Mouse (Mus musculus) kidney, adult 2 months (tissue): ENCODE measurements at regions not wholly inside any gene's neighbourhood (a gene's known extent, or its start where the extent isn't known, plus 50 kb on each side); places are given as distances from the start of the nearest gene placed in this dataset.

Experiments used
- DNase-seq: peaks from one replicate; pipeline ENCODE4 v3.0.0; 2021
- H3K27ac ChIP-seq: fragments of 200-500 bp; 2 replicates; pipeline ENCODE4 v1.5.1; 2012; ENCODE audit warnings: low read depth, low read length, control low read depth, inconsistent platforms; ENCODE audit not compliant: insufficient read depth
- H3K27me3 ChIP-seq: fragments of 200-500 bp; replicated peaks from 2 replicates; pipeline ENCODE4 v1.6.1; 2012; ENCODE audit warnings: mild to moderate bottlenecking, moderate library complexity, low read length, inconsistent platforms; ENCODE audit not compliant: control insufficient read depth, insufficient read depth
- H3K36me3 ChIP-seq: fragments of 200-500 bp; 2 replicates; pipeline ENCODE4 v1.6.1; 2012; ENCODE audit warnings: mild to moderate bottlenecking, moderate library complexity, low read length, inconsistent platforms; ENCODE audit not compliant: control insufficient read depth, insufficient read depth
- H3K4me1 ChIP-seq: fragments of 200-500 bp; 2 replicates; pipeline ENCODE4 v1.6.1; 2011; ENCODE audit warnings: low read length; ENCODE audit not compliant: control insufficient read depth, insufficient read depth
- H3K4me3 ChIP-seq: fragments of 200-500 bp; 2 replicates; pipeline ENCODE4 v1.5.1; 2011; ENCODE audit warnings: mild to moderate bottlenecking, low read depth, low read length, control low read depth; ENCODE audit not compliant: insufficient read depth
- CTCF ChIP-seq: fragments of 200-500 bp; conservative IDR thresholded peaks from 2 replicates; pipeline ENCODE4 v1.5.1; 2011; ENCODE audit warnings: low read depth, mild to moderate bottlenecking, control low read depth, low read length, moderate library complexity, mixed read lengths; ENCODE audit not compliant: insufficient read depth, insufficient read length
- POLR2A ChIP-seq: fragments of 200-500 bp; IDR thresholded peaks from one replicate; pipeline ENCODE4 v1.6.1; 2011; ENCODE audit warnings: low read depth, low read length, control low read depth
- WGBS: fragments of 180-500 bp; shearing (Covaris S2); methylation state at CpG from one replicate; pipeline ENCODE4 v1.1.7; 2018; 5-methylcytosine and 5-hydroxymethylcytosine counted together

- Histone ChIP-seq H3K4me1 (no peaks in the 10 kb centered on the region), H3K27me3 (no peaks in the 10 kb centered on the region), H3K27ac (no peak overlapping the region), H3K4me3 (no peak overlapping the region), H3K36me3 (no peaks in the 10 kb centered on the region)
- TF ChIP-seq POLR2A (no peak), CTCF (no peak)
- DNase-seq, result no peak
- WGBS, result 56% methylated on average over 9 of the region's 9 CpGs
Measured at GRCm38 (mm10) chr4:56532921-56533320, 206.9 kb upstream of the Gm26657 start.

- Histone ChIP-seq H3K4me3 (no peak overlapping the region), H3K27me3 (no peaks in the 10 kb centered on the region), H3K4me1 (no peaks in the 10 kb centered on the region), H3K36me3 (no peaks in the 10 kb centered on the region), H3K27ac (no peak overlapping the region)
- TF ChIP-seq CTCF (no peak), POLR2A (no peak)
- WGBS, result 73% methylated on average over 2 of the region's 2 CpGs
- no peak for DNase-seq
Measured at GRCm38 (mm10) chr4:56528571-56528970, 211.3 kb upstream of the Gm26657 start.

GRCm38 (mm10) chr4:56524430-56524985 is 215.4 kb upstream of the Gm26657 start:
- Histone ChIP-seq H3K27ac (no peak overlapping the region), H3K36me3 (no peaks in the 10 kb centered on the region), H3K4me1 (no peaks in the 10 kb centered on the region), H3K27me3 (no peaks in the 10 kb centered on the region), H3K4me3 (no peak overlapping the region)
- DNase-seq, result no peak
- no peak for TF ChIP-seq CTCF
- no peak for TF ChIP-seq POLR2A
- 92% methylated on average over 6 of the region's 6 CpGs for WGBS

GRCm38 (mm10) chr4:56507770-56508169 is 232.1 kb upstream of the Gm26657 start:
- H3K4me3 ChIP-seq, result no peak overlapping the region
- no peak overlapping the region for H3K27ac ChIP-seq
- H3K27me3 ChIP-seq, result no peaks in the 10 kb centered on the region
- TF ChIP-seq POLR2A (no peak), CTCF (no peak)
- no peaks in the 10 kb centered on the region for H3K4me1 ChIP-seq
- DNase-seq, result no peak
- no peaks in the 10 kb centered on the region for H3K36me3 ChIP-seq
- 83% methylated on average over 4 of the region's 4 CpGs for WGBS

- Histone ChIP-seq H3K4me3 (no peak overlapping the region), H3K36me3 (no peaks in the 10 kb centered on the region), H3K4me1 (no peaks in the 10 kb centered on the region), H3K27me3 (no peaks in the 10 kb centered on the region), H3K27ac (no peak overlapping the region)
- WGBS, result 81% methylated on average over 1 of the region's 1 CpGs
- no peak for TF ChIP-seq POLR2A
- no peak for TF ChIP-seq CTCF
- no peak for DNase-seq
Measured at GRCm38 (mm10) chr4:56506786-56507185, 233.1 kb upstream of the Gm26657 start.

- no peak for TF ChIP-seq CTCF
- TF ChIP-seq POLR2A, result no peak
- peak; percentile 34 for DNase-seq
- Histone ChIP-seq H3K4me1 (no peaks in the 10 kb centered on the region), H3K36me3 (no peaks in the 10 kb centered on the region), H3K27me3 (no peaks in the 10 kb centered on the region), H3K27ac (no peak overlapping the region), H3K4me3 (no peak overlapping the region)
- WGBS, result 49% methylated on average over 1 of the region's 1 CpGs
Measured at GRCm38 (mm10) chr4:56506067-56506466, 233.8 kb upstream of the Gm26657 start.

GRCm38 (mm10) chr4:56492537-56493221 is 247.2 kb upstream of the Gm26657 start:
- Histone ChIP-seq H3K4me1 (no peaks in the 10 kb centered on the region), H3K36me3 (no peaks in the 10 kb centered on the region), H3K27me3 (no peaks in the 10 kb centered on the region), H3K27ac (no peak overlapping the region), H3K4me3 (no peak overlapping the region)
- WGBS, result 44% methylated on average over 16 of the region's 16 CpGs
- peak; percentile 71 for DNase-seq
- TF ChIP-seq POLR2A (no peak), CTCF (peak; percentile 59)
